Mouse (Mus musculus): ENCODE measurements at regions not wholly inside any gene's neighbourhood (a gene's known extent, or its start where the extent isn't known, plus 50 kb on each side); places are given as distances from the start of the nearest gene placed in this dataset.

GRCm38 (mm10) chr10:43655680-43656079 lies 77.6 kb downstream of the Cd24a start:
- TF ChIP-seq POLR2A (IDR thresholded peaks at IDR 0.05; ENCODE audit: control insufficient read depth, low read depth, low read length): no peak
- TF ChIP-seq CTCF (IDR thresholded peaks at IDR 0.05; ENCODE audit: control insufficient read depth, insufficient read depth, insufficient replicate concordance, low read depth, low read length): no peak
